Mouse (Mus musculus) forebrain, postnatal 0 days (tissue): ENCODE results near the gene Reep6. TPM values are rescaled to one million over a fixed set of nuclear protein-coding genes. Genes with fewer than 3 reads are reported as not detected.

Experiments used
- ATAC-seq: fragments of 200-750 bp; cut with Nextera tagmentation; 2 replicates; pipeline ENCODE4 v1.8.0; 2017; ENCODE audit warnings: mild to moderate bottlenecking, moderate library complexity
- DNase-seq: peaks from one replicate; pipeline ENCODE4 v3.0.0-alpha.2; 2015
- H3K27ac ChIP-seq: fragments of 300-500 bp; sonication (generic); 2 replicates; pipeline ENCODE4 v1.5.1; 2014; ENCODE audit warnings: low read depth, mild to moderate bottlenecking, antibody characterized with exemption, low read length, moderate library complexity, mixed read lengths
- H3K27me3 ChIP-seq: fragments of 300-500 bp; sonication (generic); 2 replicates; pipeline ENCODE4 v1.6.1; 2014; ENCODE audit warnings: mild to moderate bottlenecking, low read length, mixed read lengths; ENCODE audit not compliant: insufficient read depth
- H3K36me3 ChIP-seq: fragments of 300-500 bp; sonication (generic); 2 replicates; pipeline ENCODE4 v1.6.1; 2014; ENCODE audit warnings: mild to moderate bottlenecking, moderate library complexity; ENCODE audit not compliant: insufficient read depth
- H3K4me1 ChIP-seq: fragments of 300-500 bp; sonication (generic); 2 replicates; pipeline ENCODE4 v1.6.1; 2014; ENCODE audit warnings: antibody characterized with exemption; ENCODE audit not compliant: insufficient read depth
- H3K4me2 ChIP-seq: fragments of 300-500 bp; sonication (generic); 2 replicates; pipeline ENCODE4 v1.6.1; 2014; ENCODE audit warnings: low read depth, mild to moderate bottlenecking, moderate library complexity
- H3K4me3 ChIP-seq: fragments of 300-500 bp; sonication (generic); 2 replicates; pipeline ENCODE4 v1.5.1; 2014; ENCODE audit warnings: low read depth, low read length, mixed read lengths
- H3K9ac ChIP-seq: fragments of 300-500 bp; sonication (generic); 2 replicates; pipeline ENCODE4 v1.6.1; 2014; ENCODE audit warnings: mild to moderate bottlenecking
- H3K9me3 ChIP-seq: fragments of 300-500 bp; sonication (generic); 2 replicates; pipeline ENCODE4 v1.6.1; 2016; ENCODE audit warnings: low read length
- CTCF ChIP-seq: sonication (generic); IDR thresholded peaks from 2 replicates; pipeline ENCODE4 v1.5.1; 2016; ENCODE audit warnings: antibody characterized with exemption, control low read depth, low read depth
- WGBS: fragments of 180-500 bp; shearing (Covaris S2); extraction: QIAGEN DNeasy Blood & Tissue Kit; methylation state at CpG from one replicate; pipeline ENCODE4 v1.1.7; 2014; 5-methylcytosine and 5-hydroxymethylcytosine counted together
- polyA plus RNA-seq: library from polyadenylated mRNA; unstranded; fragments of >200 nt; fragmentation: Nextera tagmentation; extraction: Ambion mirVana; gene quantifications from 2 replicates; pipeline ENCODE4 v1.2.1, GENCODE M21; 2015
- total RNA-seq: library from RNA; depleted of rRNA; stranded (reverse); fragments of >200 nt; gene quantifications from 2 replicates; pipeline ENCODE4 v1.2.3, GENCODE M21; 2014

Gene Reep6
- total and polyA plus RNA-seq, 2 experiments from 2014 or later: 1.8 to 6.4 TPM

GRCm38 (mm10) chr10:80296824-80297223, 32.9 kb upstream of the Reep6 start:
- no peak for ATAC-seq
- DNase-seq: no peak
- H3K4me2 ChIP-seq: peak overlapping the region; percentile 78
- H3K4me1 ChIP-seq: peaks cover 40% of the 10 kb centered on the region
- peak overlapping the region; percentile 73 for H3K9ac ChIP-seq
- 77% methylated on average over 5 of the region's 5 CpGs for WGBS
- H3K4me3 ChIP-seq: peak overlapping the region; percentile 47
- no peaks in the 10 kb centered on the region for H3K27me3 ChIP-seq
- peaks cover 15% of the 10 kb centered on the region for H3K36me3 ChIP-seq
- no peak for TF ChIP-seq CTCF
- H3K9me3 ChIP-seq: no peaks in the 10 kb centered on the region
- peak overlapping the region; percentile 99 for H3K27ac ChIP-seq

GRCm38 (mm10) chr10:80297526-80298133, 32.1 kb upstream of the Reep6 start:
- no peak for TF ChIP-seq CTCF
- peak overlapping the region; percentile 99; the same call in 1 of the 2 replicates for H3K27ac ChIP-seq
- peak overlapping the region; percentile 73 for H3K9ac ChIP-seq
- peak overlapping the region; percentile 89 for H3K4me2 ChIP-seq
- H3K9me3 ChIP-seq: no peaks in the 10 kb centered on the region
- no peak for DNase-seq
- WGBS: 79% methylated on average over 8 of the region's 8 CpGs
- H3K4me1 ChIP-seq: peaks cover 46% of the 10 kb centered on the region
- no peak overlapping the region for H3K4me3 ChIP-seq
- ATAC-seq: no peak
- H3K36me3 ChIP-seq: peaks cover 22% of the 10 kb centered on the region
- no peaks in the 10 kb centered on the region for H3K27me3 ChIP-seq

- DNase-seq (peak; percentile 96), ATAC-seq (peak; percentile 84)
- 2% methylated on average over 26 of the region's 26 CpGs for WGBS
- Histone ChIP-seq H3K27me3 (no peaks in the 10 kb centered on the region), H3K4me1 (peaks cover 44% of the 10 kb centered on the region), H3K36me3 (peaks cover 30% of the 10 kb centered on the region), H3K9ac (peak overlapping the region; percentile 99), H3K9me3 (no peaks in the 10 kb centered on the region), H3K27ac (peak overlapping the region; percentile 99), H3K4me3 (peak overlapping the region; percentile 68), H3K4me2 (peak overlapping the region; percentile 89)
- peak; percentile 63 for TF ChIP-seq CTCF
These were observed 31.0 kb upstream of the Reep6 start for GRCm38 (mm10) chr10:80298571-80299281.

- peak; percentile 73 for DNase-seq
- TF ChIP-seq CTCF: no peak
These were observed 30.5 kb upstream of the Reep6 start for GRCm38 (mm10) chr10:80299301-80299700.

GRCm38 (mm10) chr10:80299824-80300223, 29.9 kb upstream of the Reep6 start:
- Histone ChIP-seq H3K9me3 (no peaks in the 10 kb centered on the region), H3K4me3 (peak overlapping the region; percentile 68), H3K4me1 (peaks cover 44% of the 10 kb centered on the region), H3K9ac (peak overlapping the region; percentile 99), H3K36me3 (peaks cover 30% of the 10 kb centered on the region), H3K27ac (peak overlapping the region; percentile 99), H3K27me3 (no peaks in the 10 kb centered on the region), H3K4me2 (peak overlapping the region; percentile 89)
- 31% methylated on average over 10 of the region's 10 CpGs for WGBS
- ATAC-seq (no peak), DNase-seq (peak; percentile 48)
- no peak; the same call in 1 of the 2 replicates for TF ChIP-seq CTCF

More at GRCm38 (mm10) chr10:80299301-80299700, 30.5 kb upstream of the Reep6 start:
- Histone ChIP-seq H3K27ac (peak overlapping the region; percentile 99), H3K9me3 (no peaks in the 10 kb centered on the region), H3K27me3 (no peaks in the 10 kb centered on the region), H3K4me1 (peaks cover 44% of the 10 kb centered on the region), H3K4me2 (peak overlapping the region; percentile 89), H3K4me3 (peak overlapping the region; percentile 68), H3K36me3 (peaks cover 30% of the 10 kb centered on the region), H3K9ac (peak overlapping the region; percentile 99)
- whole genome bisulfite sequencing: 2% methylated on average over 15 of the region's 15 CpGs
- peak; percentile 11; the same call in 1 of the 2 replicates for ATAC-seq

GRCm38 (mm10) chr10:80300672-80301181, 29.0 kb upstream of the Reep6 start:
- H3K36me3 ChIP-seq: peaks cover 36% of the 10 kb centered on the region
- peak overlapping the region; percentile 89 for H3K4me2 ChIP-seq
- DNase-seq (peak; percentile 92), ATAC-seq (peak; percentile 83)
- 10% methylated on average over 11 of the region's 11 CpGs for WGBS
- H3K27me3 ChIP-seq: no peaks in the 10 kb centered on the region
- peak overlapping the region; percentile 68 for H3K4me3 ChIP-seq
- peak; percentile 14; the same call in 1 of the 2 replicates for TF ChIP-seq CTCF
- peak overlapping the region; percentile 99 for H3K27ac ChIP-seq
- H3K9me3 ChIP-seq: no peaks in the 10 kb centered on the region
- H3K9ac ChIP-seq: peak overlapping the region; percentile 99
- H3K4me1 ChIP-seq: peaks cover 44% of the 10 kb centered on the region
